Mouse (Mus musculus) kidney, adult 2 months (tissue): Measurements from ENCODE around the gene Eif2b1. TPM values are rescaled to one million over a fixed set of nuclear protein-coding genes. Genes with fewer than 3 reads are reported as not detected.

ENCODE experiments used
- DNase-seq: peaks from one replicate; pipeline ENCODE4 v3.0.0; 2021
- H3K27ac ChIP-seq: fragments of 200-500 bp; 2 replicates; pipeline ENCODE4 v1.5.1; 2012; ENCODE audit warnings: low read depth, low read length, control low read depth, inconsistent platforms; ENCODE audit not compliant: insufficient read depth
- H3K27me3 ChIP-seq: fragments of 200-500 bp; replicated peaks from 2 replicates; pipeline ENCODE4 v1.6.1; 2012; ENCODE audit warnings: mild to moderate bottlenecking, moderate library complexity, low read length, inconsistent platforms; ENCODE audit not compliant: control insufficient read depth, insufficient read depth
- H3K36me3 ChIP-seq: fragments of 200-500 bp; 2 replicates; pipeline ENCODE4 v1.6.1; 2012; ENCODE audit warnings: mild to moderate bottlenecking, moderate library complexity, low read length, inconsistent platforms; ENCODE audit not compliant: control insufficient read depth, insufficient read depth
- H3K4me1 ChIP-seq: fragments of 200-500 bp; 2 replicates; pipeline ENCODE4 v1.6.1; 2011; ENCODE audit warnings: low read length; ENCODE audit not compliant: control insufficient read depth, insufficient read depth
- H3K4me3 ChIP-seq: fragments of 200-500 bp; 2 replicates; pipeline ENCODE4 v1.5.1; 2011; ENCODE audit warnings: mild to moderate bottlenecking, low read depth, low read length, control low read depth; ENCODE audit not compliant: insufficient read depth
- CTCF ChIP-seq: fragments of 200-500 bp; conservative IDR thresholded peaks from 2 replicates; pipeline ENCODE4 v1.5.1; 2011; ENCODE audit warnings: low read depth, mild to moderate bottlenecking, control low read depth, low read length, moderate library complexity, mixed read lengths; ENCODE audit not compliant: insufficient read depth, insufficient read length
- POLR2A ChIP-seq: fragments of 200-500 bp; IDR thresholded peaks from one replicate; pipeline ENCODE4 v1.6.1; 2011; ENCODE audit warnings: low read depth, low read length, control low read depth
- WGBS: fragments of 180-500 bp; shearing (Covaris S2); methylation state at CpG from one replicate; pipeline ENCODE4 v1.1.7; 2018; 5-methylcytosine and 5-hydroxymethylcytosine counted together
- polyA plus RNA-seq: library from polyadenylated mRNA; depleted of rRNA; stranded (reverse); fragments of >200 nt; gene quantifications from 2 replicates; pipeline ENCODE4 v1.2.3, GENCODE M21; 2012; rRNA removed

The Eif2b1 gene
- 20.5 and 23.6 TPM in 2 replicates for polyA plus RNA-seq

DNA sequence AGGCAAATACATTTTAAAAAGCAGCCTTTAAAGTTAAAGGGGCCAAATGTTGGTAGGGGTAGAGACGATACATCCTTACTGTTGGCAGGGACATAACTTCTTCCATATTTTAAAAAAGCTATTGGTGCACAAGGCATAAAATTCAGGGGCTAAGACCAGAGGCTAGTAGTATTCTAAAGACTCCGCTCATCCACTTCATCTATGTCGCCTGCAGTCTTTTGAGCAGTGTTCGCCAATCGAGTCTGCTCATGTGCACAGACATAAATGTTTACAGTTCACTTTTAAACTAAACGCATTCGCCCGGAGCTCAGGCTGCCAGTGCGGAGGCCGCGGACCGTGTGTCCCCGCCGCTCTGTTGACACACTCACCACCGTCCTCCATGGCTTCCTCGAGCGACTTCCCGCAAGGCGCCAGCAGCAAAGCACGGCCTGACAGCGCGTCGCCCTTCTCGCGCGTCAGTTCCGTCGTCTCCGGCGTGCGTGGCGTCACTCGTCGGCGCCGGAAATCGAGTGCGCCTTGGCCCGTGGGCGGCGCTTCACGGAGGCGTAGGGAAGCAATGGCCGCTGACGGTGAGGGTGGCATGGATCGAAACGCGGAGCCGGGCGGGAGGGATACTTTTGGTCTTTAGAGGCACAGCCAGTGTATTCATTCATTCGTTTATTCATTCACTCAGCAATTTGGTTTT is at the start of gene Eif2b1, which contains the start of gene Gtf2h3:
TSS of gene Eif2b1 (minus strand) at position 499 of the 685 bp plus-strand sequence.
TSS of gene Gtf2h3 (plus strand) at position 508 of the 685 bp plus-strand sequence.
- 1% methylated on average over 51 of the region's 51 CpGs for WGBS
- peaks cover 2% of the 10 kb centered on the region; the same call in 1 of the 2 replicates for H3K4me1 ChIP-seq
- H3K27ac ChIP-seq: no peak within 1 kb of the TSS
- H3K4me3 ChIP-seq: peak within 1 kb of the TSS; percentile 74
- no peaks in the 10 kb centered on the region for H3K36me3 ChIP-seq
- no peaks in the 10 kb centered on the region for H3K27me3 ChIP-seq
- DNase-seq: peak; percentile 95
- no peak for TF ChIP-seq CTCF
- TF ChIP-seq POLR2A: peak; percentile 60

GRCm38 (mm10) chr5:124624291-124624690 is 45.4 kb upstream of the Eif2b1 start:
- WGBS: 95% methylated on average over 9 of the region's 9 CpGs
- no peak overlapping the region for H3K27ac ChIP-seq
- peaks cover 5% of the 10 kb centered on the region for H3K4me1 ChIP-seq
- no peak overlapping the region for H3K4me3 ChIP-seq
- H3K36me3 ChIP-seq: no peaks in the 10 kb centered on the region
- H3K27me3 ChIP-seq: no peaks in the 10 kb centered on the region
- DNase-seq: no peak
- TF ChIP-seq CTCF (no peak), POLR2A (no peak)

DNA sequence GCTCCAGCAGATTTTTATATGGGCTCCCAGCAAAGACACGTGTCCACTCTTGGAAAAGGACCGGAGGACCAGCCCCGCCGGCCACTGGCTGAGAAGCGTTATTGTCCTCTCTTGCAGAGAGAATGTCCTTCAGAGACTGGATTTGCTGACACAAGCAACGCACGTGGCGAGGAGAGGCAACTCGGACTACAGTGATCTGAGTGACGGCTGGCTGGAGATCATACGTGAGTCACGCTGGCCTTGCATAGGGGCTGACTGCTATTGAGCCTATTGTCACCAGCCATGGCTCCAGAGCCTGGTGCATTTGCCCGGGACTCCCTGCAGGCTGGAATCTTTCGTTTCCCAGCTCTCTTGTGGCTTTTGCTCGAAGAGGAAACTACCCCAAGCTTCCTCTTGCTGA is 44.0 kb upstream of the Eif2b1 start:
- H3K27me3 ChIP-seq: no peaks in the 10 kb centered on the region
- H3K4me3 ChIP-seq: no peak overlapping the region
- no peak for DNase-seq
- WGBS: 84% methylated on average over 15 of the region's 15 CpGs
- no peak for TF ChIP-seq CTCF
- no peak for TF ChIP-seq POLR2A
- H3K36me3 ChIP-seq: no peaks in the 10 kb centered on the region
- no peak overlapping the region for H3K27ac ChIP-seq
- peaks cover under 1% of the 10 kb centered on the region; the same call in 1 of the 2 replicates for H3K4me1 ChIP-seq

GRCm38 (mm10) chr5:124621362-124621761 is 42.4 kb upstream of the Eif2b1 start:
- H3K4me1 ChIP-seq: no peaks in the 10 kb centered on the region
- TF ChIP-seq CTCF (no peak), POLR2A (no peak)
- DNase-seq: peak; percentile 17
- no peaks in the 10 kb centered on the region for H3K36me3 ChIP-seq
- H3K4me3 ChIP-seq: no peak overlapping the region
- WGBS: 74% methylated on average over 13 of the region's 13 CpGs
- no peaks in the 10 kb centered on the region for H3K27me3 ChIP-seq
- no peak overlapping the region for H3K27ac ChIP-seq

GRCm38 (mm10) chr5:124618711-124619110 is 39.8 kb upstream of the Eif2b1 start:
- no peak overlapping the region for H3K27ac ChIP-seq
- no peaks in the 10 kb centered on the region for H3K36me3 ChIP-seq
- WGBS: 84% methylated on average over 10 of the region's 10 CpGs
- no peak overlapping the region for H3K4me3 ChIP-seq
- H3K4me1 ChIP-seq: no peaks in the 10 kb centered on the region
- DNase-seq: no peak
- H3K27me3 ChIP-seq: no peaks in the 10 kb centered on the region
- TF ChIP-seq POLR2A (no peak), CTCF (no peak)

DNA sequence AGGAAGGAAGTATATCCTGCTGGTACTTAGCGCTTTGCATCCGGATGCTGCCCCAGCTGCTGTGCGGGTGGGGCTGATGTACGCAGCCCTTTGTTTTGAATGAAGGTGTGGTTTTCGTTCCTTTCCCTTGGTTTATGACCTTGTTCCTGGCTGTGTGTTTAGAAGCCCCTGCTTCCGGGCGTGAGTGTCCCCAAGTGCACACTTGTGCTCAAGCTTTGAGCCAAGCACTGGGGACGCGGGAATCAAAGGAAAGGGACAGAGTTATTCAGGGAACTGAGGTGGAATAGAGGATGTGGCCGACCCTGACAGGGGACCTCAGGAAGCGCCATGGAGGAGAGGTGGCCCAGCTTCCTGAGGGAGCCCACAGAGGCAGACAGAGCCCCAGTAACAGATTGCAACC is 35.8 kb upstream of the Eif2b1 start:
- TF ChIP-seq CTCF (no peak), POLR2A (no peak)
- H3K4me3 ChIP-seq: no peak overlapping the region
- H3K4me1 ChIP-seq: no peaks in the 10 kb centered on the region
- peak; percentile 31 for DNase-seq
- WGBS: 69% methylated on average over 11 of the region's 11 CpGs
- H3K27me3 ChIP-seq: no peaks in the 10 kb centered on the region
- H3K36me3 ChIP-seq: no peaks in the 10 kb centered on the region
- H3K27ac ChIP-seq: no peak overlapping the region

- Histone ChIP-seq H3K4me1 (no peaks in the 10 kb centered on the region), H3K27ac (no peak overlapping the region), H3K27me3 (no peaks in the 10 kb centered on the region), H3K36me3 (no peaks in the 10 kb centered on the region), H3K4me3 (no peak overlapping the region)
- 86% methylated on average over 10 of the region's 10 CpGs for WGBS
- DNase-seq: no peak
- TF ChIP-seq POLR2A (no peak), CTCF (0 out of 2 replicates have a peak, but pooled peaks have one; percentile 14)
Measured at GRCm38 (mm10) chr5:124610965-124611364, 32.0 kb upstream of the Eif2b1 start.
